Mouse (Mus musculus): ENCODE measurements around the gene Pinlyp.
A peak's percentile ranks its signal among the peaks of the same experiment; 100 is the strongest.
"Not testable (repeated sequence)": the region's sequence is repeated elsewhere in the genome, so short reads cannot be mapped to it uniquely, and the experiment has no call there.

Gene Pinlyp

DNA sequence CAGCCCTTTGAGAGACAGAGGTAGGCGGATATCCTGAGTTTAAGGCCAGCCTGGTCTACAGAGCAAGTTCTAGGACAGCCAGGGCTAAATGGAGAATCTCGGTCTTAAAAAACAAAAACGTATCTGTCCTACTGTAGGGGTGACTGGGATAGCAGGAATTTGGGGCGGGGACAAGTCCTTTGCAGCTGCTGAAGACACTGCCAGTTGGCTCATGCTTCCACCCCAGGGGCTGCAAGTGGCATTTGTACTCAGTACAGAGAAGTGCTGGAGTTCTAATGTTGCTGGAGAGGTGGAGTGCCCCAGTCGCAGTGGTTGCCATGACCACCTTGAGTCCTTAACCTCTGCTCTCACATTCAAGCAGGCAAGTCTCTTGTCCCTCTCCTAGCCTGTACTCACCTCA is 23.1 kb downstream of the Pinlyp start:
- no peak for DNase-seq

DNA sequence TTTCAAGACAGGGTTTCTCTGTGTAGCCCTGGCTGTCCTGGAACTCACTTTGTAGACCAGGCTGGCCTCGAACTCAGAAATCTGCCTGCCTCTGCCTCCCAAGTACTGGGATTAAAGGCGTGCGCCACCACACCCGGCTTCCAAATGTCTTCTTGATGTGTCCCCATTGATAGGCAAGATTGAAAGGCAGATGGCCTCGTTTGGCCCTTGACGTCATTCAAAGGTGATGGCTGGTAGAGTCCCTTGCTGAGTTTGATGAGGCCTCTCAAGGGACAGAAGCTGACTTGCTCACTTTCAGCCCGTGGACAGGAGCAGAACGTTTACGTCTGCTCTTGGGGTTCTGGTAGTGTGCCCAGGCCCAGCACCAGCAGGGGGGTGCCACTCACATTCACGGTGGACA is 25.9 kb downstream of the Pinlyp start:
- DNase-seq = not testable (repeated sequence)

DNA sequence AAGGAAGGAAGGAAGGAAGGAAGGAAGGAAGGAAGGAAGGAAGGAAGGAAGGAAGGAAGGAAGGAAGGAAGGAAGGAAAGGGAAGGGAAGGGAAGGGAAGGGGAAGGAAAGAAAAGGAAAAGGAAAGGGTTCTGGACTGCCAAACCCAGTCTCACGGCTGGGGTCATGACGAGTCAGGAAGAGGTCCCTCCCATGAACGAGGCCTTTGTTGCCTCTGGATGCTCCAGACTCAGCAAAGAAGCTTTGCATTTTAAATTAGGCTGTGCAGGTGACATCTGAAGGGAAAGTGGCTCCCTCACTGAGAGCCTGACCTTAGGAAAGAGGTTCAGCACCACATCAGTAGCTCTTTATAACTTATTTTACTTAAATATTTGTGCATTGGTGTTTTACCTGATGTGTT is 26.8 kb downstream of the Pinlyp start:
- no peak for DNase-seq

- DNase-seq = no peak
Observed at GRCm38 (mm10) chr7:24517654-24518053, 28.3 kb downstream of the Pinlyp start.

- DNase-seq = no peak
Observed at GRCm38 (mm10) chr7:24517077-24517476, 28.8 kb downstream of the Pinlyp start.

DNA sequence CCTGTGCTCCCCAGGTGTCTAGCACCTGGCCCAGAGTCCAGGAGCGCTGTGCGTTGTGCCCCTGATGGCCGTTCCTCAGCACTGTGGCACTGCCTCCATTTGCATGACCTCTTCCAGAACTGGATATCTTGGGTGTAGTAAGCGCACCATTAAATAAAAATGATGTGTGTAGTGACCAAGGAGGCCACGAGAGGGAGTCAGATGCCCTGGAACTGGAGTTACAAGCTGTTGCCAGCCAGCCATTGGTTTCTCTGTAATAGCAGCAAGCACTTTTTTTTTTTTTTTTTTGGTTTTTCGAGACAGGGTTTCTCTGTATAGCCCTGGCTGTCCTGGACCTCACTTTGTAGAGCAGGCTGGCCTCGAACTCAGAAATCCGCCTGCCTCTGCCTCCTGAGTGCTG is 29.6 kb downstream of the Pinlyp start:
- DNase-seq = not testable (repeated sequence)

- DNase-seq = no peak
Observed at GRCm38 (mm10) chr7:24512355-24512754, 33.6 kb downstream of the Pinlyp start, which contains the start of gene AC161166.1. TSS of gene AC161166.1 (minus strand) at chr7:24512455.

- DNase-seq = peak; percentile 35
Observed at GRCm38 (mm10) chr7:24507726-24508114, 38.2 kb downstream of the Pinlyp start.

- DNase-seq = peak; percentile 80
Observed at GRCm38 (mm10) chr7:24506838-24507725, 38.8 kb downstream of the Pinlyp start, which contains the start of gene Zfp428. TSS of gene Zfp428 (plus strand) at chr7:24507006.

DNA sequence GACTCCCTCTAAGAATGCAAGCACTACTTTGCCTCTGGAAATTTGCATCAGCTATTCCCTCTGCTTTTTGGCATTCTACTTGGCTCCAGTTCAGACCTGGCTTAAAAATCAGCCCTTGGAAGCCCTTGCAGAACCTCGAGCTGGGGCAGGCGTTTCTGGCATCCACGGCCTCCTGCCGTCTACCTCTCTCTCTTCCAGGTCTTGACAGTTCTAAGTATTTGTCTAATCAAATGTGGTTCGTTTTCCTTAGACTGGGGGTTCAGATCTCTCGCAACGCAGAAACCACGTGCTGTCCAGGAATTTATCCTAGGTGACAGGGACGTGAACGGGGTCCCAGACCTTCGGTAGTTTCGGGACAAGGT is 39.5 kb downstream of the Pinlyp start:
- peak; percentile 76 for DNase-seq

DNA sequence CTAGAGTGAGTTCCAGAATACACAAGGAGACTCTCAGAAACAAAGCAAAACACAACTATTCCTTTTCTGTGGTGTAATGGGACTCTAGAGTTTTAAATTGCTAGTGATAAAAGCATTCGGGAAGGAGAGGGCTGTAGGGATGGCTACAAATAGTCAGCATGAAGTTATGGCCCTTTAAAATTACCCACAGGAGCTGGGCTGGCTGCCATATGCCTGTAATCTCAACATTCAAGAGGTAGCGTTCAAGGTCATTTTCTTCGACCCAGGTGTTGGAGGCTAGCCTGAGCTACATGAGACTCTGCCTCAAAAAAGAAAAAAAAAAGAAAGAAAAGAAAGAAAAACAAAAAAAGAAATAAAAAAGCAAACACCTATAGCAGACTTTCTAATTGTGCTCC is 39.9 kb downstream of the Pinlyp start:
- peak; percentile 49 for DNase-seq

- DNase-seq = no peak
Observed at GRCm38 (mm10) chr7:24505447-24506064, 40.4 kb downstream of the Pinlyp start.

DNA sequence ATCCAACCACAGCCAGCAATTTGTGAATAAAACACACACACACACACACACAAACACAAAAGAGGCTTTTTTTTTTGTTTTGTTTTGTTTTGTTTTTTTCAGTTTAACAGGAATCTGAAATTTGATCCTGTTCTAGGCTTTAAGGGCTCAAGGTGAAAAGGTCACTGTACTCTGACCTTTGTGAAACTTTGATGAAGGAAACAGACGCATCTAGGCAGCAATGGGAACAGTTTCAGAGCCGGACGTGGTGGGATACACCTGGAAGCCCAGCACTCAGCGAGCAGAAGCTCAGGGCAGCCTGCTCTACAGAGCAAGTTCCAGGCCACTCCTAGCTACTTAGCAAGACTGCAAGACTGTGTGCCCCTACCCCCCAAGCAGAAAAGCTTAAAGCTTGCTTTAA is 41.0 kb downstream of the Pinlyp start:
- DNase-seq = no peak

- DNase-seq = no peak
Observed at GRCm38 (mm10) chr7:24504004-24504403, 41.9 kb downstream of the Pinlyp start.

GRCm38 (mm10) chr7:24501492-24501891 is 44.4 kb downstream of the Pinlyp start:
- no peak for DNase-seq

DNA sequence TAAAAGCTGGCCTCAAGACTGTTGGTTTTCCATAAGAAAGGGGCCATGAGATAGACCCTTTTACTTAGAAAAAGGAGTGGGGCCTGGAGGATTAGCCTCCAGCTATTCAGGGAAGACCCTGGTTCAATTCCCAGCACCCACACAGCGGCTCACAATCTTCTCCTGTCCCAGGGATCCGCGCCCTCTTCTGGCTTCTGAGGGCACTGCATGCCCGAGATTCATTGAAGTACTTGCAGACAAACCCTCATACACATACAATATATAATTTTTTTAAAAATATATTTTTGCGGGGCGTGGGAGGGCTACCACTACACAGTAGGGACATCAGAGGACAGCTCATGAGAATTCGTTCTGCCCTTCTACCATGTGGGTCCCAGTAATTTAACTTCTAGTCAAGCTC is 45.0 kb downstream of the Pinlyp start:
- no peak for DNase-seq

- DNase-seq = peak; percentile 58
Observed at GRCm38 (mm10) chr7:24499856-24500577, 45.9 kb downstream of the Pinlyp start.
